Mouse (Mus musculus): ENCODE data around the gene Sncg. TPM values are rescaled to one million over a fixed set of nuclear protein-coding genes. Genes with fewer than 3 reads are reported as not detected.

The Sncg gene
- polyA plus RNA-seq, 1 experiment from 2014 or later = 37.9 TPM

DNA sequence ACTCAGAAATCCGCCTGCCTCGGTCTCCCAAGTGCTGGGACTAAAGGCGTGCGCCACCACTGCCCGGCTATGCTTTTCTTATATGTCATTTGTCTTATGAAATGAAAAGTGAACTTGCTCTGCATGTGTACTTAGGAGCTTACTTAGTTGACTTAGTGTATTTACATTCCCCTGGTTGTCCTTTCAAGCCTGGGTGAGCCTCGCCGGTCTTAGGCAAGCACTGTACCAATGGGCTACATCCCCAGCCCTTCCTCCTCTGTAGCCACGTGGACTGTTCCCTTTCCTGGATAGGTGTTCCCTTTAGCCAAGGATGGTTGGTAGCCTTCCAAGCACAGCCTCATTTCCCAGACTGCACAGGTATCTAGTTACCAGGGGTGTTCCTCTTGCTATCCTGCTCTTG, 25.6 kb downstream of the Sncg start:
- Histone ChIP-seq H3K4me1 (ENCODE audit: control insufficient read depth, insufficient read depth, low read length) (no peaks in the 10 kb centered on the region), H3K36me3 (ENCODE audit: control insufficient read depth, insufficient read depth, low read length) (no peaks in the 10 kb centered on the region), H3K9me3 (ENCODE audit: control insufficient read depth, low read length) (no peaks in the 10 kb centered on the region), H3K27me3 (replicated peaks; ENCODE audit: control insufficient read depth, insufficient read depth, low read length) (no peaks in the 10 kb centered on the region), H3K9ac (ENCODE audit: low read depth, low read length) (no peak overlapping the region), H3K27ac (ENCODE audit: low read length) (no peak overlapping the region), H3K4me2 (ENCODE audit: low read depth, low read length) (no peak overlapping the region), H3K4me3 (ENCODE audit: low read length) (no peak overlapping the region)
- peak; percentile 77 for ATAC-seq
- WGBS = 55% methylated on average over 8 of the region's 8 CpGs

DNA sequence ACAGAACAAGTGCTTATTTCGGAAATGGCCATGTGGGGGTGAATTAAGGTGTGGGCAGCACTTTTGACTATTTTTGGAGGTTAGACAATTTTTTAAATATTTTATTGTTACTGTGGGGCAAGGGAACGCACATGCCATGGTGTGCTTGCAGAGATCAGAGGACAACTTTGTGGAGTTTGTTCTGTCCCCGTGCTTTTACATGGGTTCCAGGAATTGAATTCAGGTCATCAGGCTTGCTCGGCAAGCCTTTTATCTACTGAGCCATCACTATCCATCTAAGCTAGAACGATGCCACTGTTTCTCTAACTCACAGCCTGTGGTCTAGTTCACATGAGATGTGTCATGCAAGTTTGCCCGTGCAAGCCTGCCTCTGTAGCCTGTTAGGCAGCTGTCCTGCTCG, 26.3 kb downstream of the Sncg start:
- no peaks in the 10 kb centered on the region for H3K4me1 ChIP-seq (ENCODE audit: control insufficient read depth, insufficient read depth, low read length)
- no peak overlapping the region for H3K4me3 ChIP-seq (ENCODE audit: low read length)
- no peak overlapping the region for H3K4me2 ChIP-seq (ENCODE audit: low read depth, low read length)
- no peak for ATAC-seq
- no peaks in the 10 kb centered on the region for H3K27me3 ChIP-seq (replicated peaks; ENCODE audit: control insufficient read depth, insufficient read depth, low read length)
- WGBS = 73% methylated on average over 7 of the region's 7 CpGs
- no peaks in the 10 kb centered on the region for H3K9me3 ChIP-seq (ENCODE audit: control insufficient read depth, low read length)
- peaks cover 2% of the 10 kb centered on the region; the same call in 1 of the 2 replicates for H3K36me3 ChIP-seq (ENCODE audit: control insufficient read depth, insufficient read depth, low read length)
- H3K9ac ChIP-seq (ENCODE audit: low read depth, low read length) = no peak overlapping the region
- H3K27ac ChIP-seq (ENCODE audit: low read length) = no peak overlapping the region

DNA sequence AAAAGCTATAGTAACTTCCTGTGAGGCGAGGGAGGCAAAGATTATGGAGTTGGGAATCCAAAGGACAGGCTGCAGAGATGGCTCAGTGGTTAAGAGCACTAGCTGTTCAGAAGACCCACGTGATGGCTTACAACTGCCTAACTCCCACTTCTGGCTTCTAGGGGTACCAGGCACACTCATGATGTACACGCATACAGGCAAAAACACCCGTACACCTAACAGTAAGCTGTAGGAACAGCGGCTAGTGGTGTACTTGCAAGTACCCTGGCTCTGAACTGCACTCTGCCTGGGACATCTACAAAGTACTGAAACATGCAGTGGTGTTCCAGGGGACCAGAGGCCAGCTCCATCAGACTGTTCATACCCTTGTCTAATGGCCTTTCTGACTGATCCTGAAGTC, 27.5 kb downstream of the Sncg start:
- no peak for ATAC-seq
- 92% methylated on average over 5 of the region's 5 CpGs for WGBS
- H3K9me3 ChIP-seq (ENCODE audit: control insufficient read depth, low read length) = no peaks in the 10 kb centered on the region
- no peak overlapping the region for H3K9ac ChIP-seq (ENCODE audit: low read depth, low read length)
- no peaks in the 10 kb centered on the region for H3K27me3 ChIP-seq (replicated peaks; ENCODE audit: control insufficient read depth, insufficient read depth, low read length)
- no peaks in the 10 kb centered on the region for H3K4me1 ChIP-seq (ENCODE audit: control insufficient read depth, insufficient read depth, low read length)
- peaks cover 7% of the 10 kb centered on the region; the same call in 1 of the 2 replicates for H3K36me3 ChIP-seq (ENCODE audit: control insufficient read depth, insufficient read depth, low read length)
- no peak overlapping the region for H3K4me3 ChIP-seq (ENCODE audit: low read length)
- H3K4me2 ChIP-seq (ENCODE audit: low read depth, low read length) = no peak overlapping the region
- no peak overlapping the region for H3K27ac ChIP-seq (ENCODE audit: low read length)

DNA sequence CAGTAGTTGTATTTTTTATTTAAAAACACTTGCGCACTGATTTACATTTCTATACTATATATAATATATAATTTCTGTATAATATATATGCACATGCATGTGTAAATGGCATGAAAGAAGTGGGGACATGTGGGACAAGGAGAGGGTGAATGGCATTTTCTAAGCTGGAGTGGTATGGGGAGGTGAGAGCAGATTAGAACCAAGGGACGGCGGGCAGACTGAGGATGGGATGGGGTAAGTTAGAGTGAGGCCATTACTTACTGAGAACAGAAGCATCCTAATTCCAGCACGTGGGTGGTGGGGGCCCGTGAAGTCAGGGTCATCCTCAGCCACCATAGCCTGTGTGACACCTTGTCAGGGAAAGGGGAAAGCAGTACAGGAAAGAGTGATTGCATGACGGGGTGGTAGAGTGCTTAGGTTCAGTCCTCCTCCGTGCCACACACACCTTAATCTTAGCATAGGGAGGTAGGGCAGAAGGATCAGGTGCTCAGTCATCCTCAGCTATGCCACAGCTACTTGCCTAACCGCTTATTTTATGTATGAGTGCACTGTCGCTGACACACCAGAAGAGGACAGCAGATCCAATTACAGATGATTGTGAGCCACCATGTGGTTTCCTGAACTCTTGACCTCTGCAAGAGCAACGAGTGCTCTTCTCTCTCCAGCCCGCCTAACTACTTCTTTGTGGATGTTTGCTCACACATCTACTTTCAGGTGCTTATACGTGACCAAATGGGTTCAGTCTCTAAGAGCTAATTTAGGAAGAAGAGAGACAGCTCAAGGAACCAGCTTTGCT, 28.6 kb downstream of the Sncg start:
- peaks cover 11% of the 10 kb centered on the region for H3K36me3 ChIP-seq (ENCODE audit: control insufficient read depth, insufficient read depth, low read length)
- no peak overlapping the region for H3K27ac ChIP-seq (ENCODE audit: low read length)
- H3K9me3 ChIP-seq (ENCODE audit: control insufficient read depth, low read length) = no peaks in the 10 kb centered on the region
- no peak overlapping the region for H3K4me2 ChIP-seq (ENCODE audit: low read depth, low read length)
- 54% methylated on average over 12 of the region's 12 CpGs for WGBS
- no peak overlapping the region for H3K9ac ChIP-seq (ENCODE audit: low read depth, low read length)
- ATAC-seq = no peak
- no peak overlapping the region for H3K4me3 ChIP-seq (ENCODE audit: low read length)
- H3K4me1 ChIP-seq (ENCODE audit: control insufficient read depth, insufficient read depth, low read length) = no peaks in the 10 kb centered on the region
- H3K27me3 ChIP-seq (replicated peaks; ENCODE audit: control insufficient read depth, insufficient read depth, low read length) = no peaks in the 10 kb centered on the region

DNA sequence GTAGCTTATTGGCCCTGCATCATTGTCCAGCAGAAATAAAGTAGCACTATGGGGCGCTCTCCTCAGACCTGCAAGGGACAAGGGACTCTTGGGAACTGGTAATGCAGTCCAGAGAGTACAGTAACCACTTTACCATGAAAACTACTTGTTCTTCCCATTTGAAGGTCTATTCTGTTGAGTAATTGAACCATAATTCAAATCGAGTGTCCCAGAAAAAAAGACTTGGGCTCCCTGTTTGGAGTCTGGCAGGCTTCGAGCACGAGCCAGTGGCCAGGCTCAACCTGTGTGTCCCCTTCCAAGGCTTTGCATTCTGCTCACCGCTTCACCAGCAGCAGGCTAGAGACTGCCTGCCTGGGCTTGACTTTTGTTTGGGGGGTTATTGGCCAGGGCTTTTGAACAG, 30.2 kb downstream of the Sncg start:
- 84% methylated on average over 5 of the region's 5 CpGs for WGBS
- H3K4me1 ChIP-seq (ENCODE audit: control insufficient read depth, insufficient read depth, low read length) = no peaks in the 10 kb centered on the region
- H3K9ac ChIP-seq (ENCODE audit: low read depth, low read length) = no peak overlapping the region
- H3K9me3 ChIP-seq (ENCODE audit: control insufficient read depth, low read length) = no peaks in the 10 kb centered on the region
- no peak overlapping the region for H3K27ac ChIP-seq (ENCODE audit: low read length)
- no peak for ATAC-seq
- no peak overlapping the region for H3K4me3 ChIP-seq (ENCODE audit: low read length)
- no peaks in the 10 kb centered on the region for H3K27me3 ChIP-seq (replicated peaks; ENCODE audit: control insufficient read depth, insufficient read depth, low read length)
- H3K4me2 ChIP-seq (ENCODE audit: low read depth, low read length) = no peak overlapping the region
- peaks cover 14% of the 10 kb centered on the region for H3K36me3 ChIP-seq (ENCODE audit: control insufficient read depth, insufficient read depth, low read length)

DNA sequence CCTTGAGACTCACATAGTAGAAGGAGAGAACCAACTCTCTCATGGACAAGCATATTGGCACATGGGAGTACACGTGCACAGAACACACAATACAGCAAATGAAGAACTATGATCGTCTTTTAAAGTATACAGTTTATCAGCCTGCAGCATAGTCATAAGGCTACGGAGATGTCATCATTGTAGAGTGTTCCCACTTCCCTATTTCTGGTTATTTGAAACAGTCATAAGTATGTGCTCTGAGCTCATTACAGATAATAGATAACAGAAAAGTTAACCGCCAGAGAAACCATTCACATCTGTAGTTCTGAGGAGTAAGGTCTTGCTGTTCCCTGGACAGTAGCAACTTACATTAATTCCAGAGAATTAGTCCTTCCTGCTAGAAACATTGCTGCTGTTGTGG, 31.5 kb downstream of the Sncg start:
- Histone ChIP-seq H3K27me3 (replicated peaks; ENCODE audit: control insufficient read depth, insufficient read depth, low read length) (no peaks in the 10 kb centered on the region), H3K36me3 (ENCODE audit: control insufficient read depth, insufficient read depth, low read length) (peaks cover 14% of the 10 kb centered on the region), H3K9ac (ENCODE audit: low read depth, low read length) (no peak overlapping the region), H3K4me2 (ENCODE audit: low read depth, low read length) (no peak overlapping the region), H3K9me3 (ENCODE audit: control insufficient read depth, low read length) (no peaks in the 10 kb centered on the region), H3K4me1 (ENCODE audit: control insufficient read depth, insufficient read depth, low read length) (no peaks in the 10 kb centered on the region), H3K27ac (ENCODE audit: low read length) (no peak overlapping the region), H3K4me3 (ENCODE audit: low read length) (no peak overlapping the region)
- ATAC-seq = no peak
- 86% methylated on average over 4 of the region's 4 CpGs for WGBS

DNA sequence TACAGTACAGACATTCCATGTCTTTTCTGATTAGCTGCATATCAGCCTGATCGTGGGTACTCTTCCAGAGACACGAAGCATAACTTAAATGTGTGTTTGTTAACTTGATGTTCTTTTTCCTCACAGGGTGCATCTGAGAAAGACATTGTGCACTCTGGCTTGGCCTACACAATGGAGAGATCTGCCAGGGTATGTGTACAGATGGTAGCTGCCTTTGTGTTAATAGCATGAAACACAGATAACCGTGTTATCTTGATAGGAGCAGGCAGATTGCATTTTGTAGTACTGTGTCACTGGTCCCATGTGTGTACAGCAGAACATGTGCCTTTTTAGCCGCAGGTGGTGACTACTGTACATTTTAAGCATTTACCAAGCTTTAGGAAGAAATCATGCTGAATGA, 32.6 kb downstream of the Sncg start:
- no peak for ATAC-seq
- 89% methylated on average over 4 of the region's 4 CpGs for WGBS
- H3K27ac ChIP-seq (ENCODE audit: low read length) = no peak overlapping the region

DNA sequence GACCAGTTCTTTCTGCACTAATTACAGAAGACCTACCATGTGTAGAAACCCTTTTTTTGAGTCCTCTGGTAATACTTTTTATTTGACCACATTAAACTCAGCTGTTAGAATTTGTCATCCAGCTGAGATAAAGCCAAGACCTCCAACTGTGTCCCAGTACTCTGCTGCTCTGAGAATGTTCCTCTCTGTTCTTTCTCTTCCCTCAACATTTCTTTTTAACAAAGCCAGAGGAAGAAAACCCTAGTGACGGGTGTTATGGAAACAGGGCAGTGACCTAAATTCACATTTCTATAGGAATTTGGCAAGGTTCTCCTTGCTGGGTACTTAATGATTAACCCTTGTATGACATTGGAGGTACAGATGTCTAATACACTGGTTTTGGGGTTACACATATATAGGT, 35.1 kb downstream of the Sncg start:
- no peaks in the 10 kb centered on the region for H3K27me3 ChIP-seq (replicated peaks; ENCODE audit: control insufficient read depth, insufficient read depth, low read length)
- WGBS = 67% methylated on average over 1 of the region's 1 CpGs
- H3K4me1 ChIP-seq (ENCODE audit: control insufficient read depth, insufficient read depth, low read length) = no peaks in the 10 kb centered on the region
- no peak overlapping the region for H3K4me2 ChIP-seq (ENCODE audit: low read depth, low read length)
- no peak overlapping the region for H3K27ac ChIP-seq (ENCODE audit: low read length)
- H3K4me3 ChIP-seq (ENCODE audit: low read length) = no peak overlapping the region
- no peaks in the 10 kb centered on the region for H3K9me3 ChIP-seq (ENCODE audit: control insufficient read depth, low read length)
- peaks cover 35% of the 10 kb centered on the region for H3K36me3 ChIP-seq (ENCODE audit: control insufficient read depth, insufficient read depth, low read length)
- no peak for ATAC-seq
- H3K9ac ChIP-seq (ENCODE audit: low read depth, low read length) = no peak overlapping the region

More for the DNA sequence above, 32.6 kb downstream of the Sncg start:
- Histone ChIP-seq H3K9ac (ENCODE audit: low read depth, low read length) (no peak overlapping the region), H3K4me3 (ENCODE audit: low read length) (no peak overlapping the region), H3K4me2 (ENCODE audit: low read depth, low read length) (no peak overlapping the region), H3K27me3 (replicated peaks; ENCODE audit: control insufficient read depth, insufficient read depth, low read length) (no peaks in the 10 kb centered on the region), H3K4me1 (ENCODE audit: control insufficient read depth, insufficient read depth, low read length) (no peaks in the 10 kb centered on the region), H3K9me3 (ENCODE audit: control insufficient read depth, low read length) (no peaks in the 10 kb centered on the region), H3K36me3 (ENCODE audit: control insufficient read depth, insufficient read depth, low read length) (peaks cover 18% of the 10 kb centered on the region)

DNA sequence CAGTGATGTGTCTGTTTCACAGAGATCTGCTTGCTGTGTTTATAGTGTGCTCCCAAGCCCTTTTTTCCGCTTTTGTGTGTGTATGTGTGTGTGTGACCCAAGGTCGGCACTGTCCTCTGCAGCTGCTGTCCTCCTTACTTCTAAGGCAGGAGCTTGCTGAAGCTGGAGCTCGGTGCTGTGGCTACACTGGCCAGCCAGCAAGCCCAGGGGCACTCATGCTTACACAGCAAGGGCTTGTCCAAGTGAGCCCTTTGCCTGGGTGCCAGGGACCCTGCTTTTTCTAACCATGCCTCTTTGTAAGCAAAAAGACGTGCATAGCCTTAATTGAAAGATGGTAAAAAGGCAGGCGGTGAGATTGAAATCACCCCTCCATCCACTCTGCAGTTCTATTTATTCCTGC, 42.1 kb downstream of the Sncg start:
- no peaks in the 10 kb centered on the region for H3K4me1 ChIP-seq (ENCODE audit: control insufficient read depth, insufficient read depth, low read length)
- no peaks in the 10 kb centered on the region for H3K9me3 ChIP-seq (ENCODE audit: control insufficient read depth, low read length)
- no peak overlapping the region for H3K4me2 ChIP-seq (ENCODE audit: low read depth, low read length)
- H3K4me3 ChIP-seq (ENCODE audit: low read length) = no peak overlapping the region
- no peak overlapping the region for H3K27ac ChIP-seq (ENCODE audit: low read length)
- WGBS = 83% methylated on average over 5 of the region's 5 CpGs
- no peak for ATAC-seq
- H3K27me3 ChIP-seq (replicated peaks; ENCODE audit: control insufficient read depth, insufficient read depth, low read length) = no peaks in the 10 kb centered on the region
- H3K9ac ChIP-seq (ENCODE audit: low read depth, low read length) = no peak overlapping the region
- peaks cover 24% of the 10 kb centered on the region for H3K36me3 ChIP-seq (ENCODE audit: control insufficient read depth, insufficient read depth, low read length)

DNA sequence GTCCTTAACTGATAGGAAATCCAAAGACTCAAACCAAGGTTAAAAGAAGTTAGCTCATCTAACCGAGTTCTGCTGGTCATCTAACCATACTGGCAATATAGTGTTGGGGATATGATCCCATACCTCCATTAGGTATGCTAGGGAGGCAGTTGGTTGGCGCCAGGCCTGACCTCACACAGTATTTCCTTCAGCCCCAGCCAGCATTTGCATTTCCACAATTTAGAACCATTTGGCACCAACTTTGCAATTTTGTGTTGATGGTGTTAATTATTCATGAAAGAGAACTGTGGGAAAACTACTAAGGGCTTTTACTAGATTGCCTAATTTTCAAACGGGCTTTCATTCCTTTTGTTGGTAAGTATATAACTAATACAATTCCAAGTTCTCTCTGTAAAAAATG, 42.7 kb downstream of the Sncg start:
- no peaks in the 10 kb centered on the region for H3K27me3 ChIP-seq (replicated peaks; ENCODE audit: control insufficient read depth, insufficient read depth, low read length)
- H3K27ac ChIP-seq (ENCODE audit: low read length) = no peak overlapping the region
- no peak overlapping the region for H3K4me3 ChIP-seq (ENCODE audit: low read length)
- 84% methylated on average over 3 of the region's 3 CpGs for WGBS
- H3K4me1 ChIP-seq (ENCODE audit: control insufficient read depth, insufficient read depth, low read length) = no peaks in the 10 kb centered on the region
- no peak overlapping the region for H3K9ac ChIP-seq (ENCODE audit: low read depth, low read length)
- H3K4me2 ChIP-seq (ENCODE audit: low read depth, low read length) = no peak overlapping the region
- H3K36me3 ChIP-seq (ENCODE audit: control insufficient read depth, insufficient read depth, low read length) = peaks cover 22% of the 10 kb centered on the region
- ATAC-seq = no peak
- H3K9me3 ChIP-seq (ENCODE audit: control insufficient read depth, low read length) = no peaks in the 10 kb centered on the region
